Comparison of ENCODE assay signal across 8 mouse cellular contexts in genomic region chr10:122679437-122680045, GRCm38 (mm10). TPM values are rescaled to one million over a fixed set of nuclear protein-coding genes. Genes with fewer than 3 reads are reported as not detected.
DNase-seq lines count a peak whose midpoint lies in the region; ATAC-seq lines count a peak whose summit lies in the region.

No protein-coding gene starts in this region.

- ATAC-seq in forebrain, embryonic 12.5 days (ENCODE audit: low FRiP score): no peak; the same call in 1 of the 2 replicates
- no peak; the same call in 1 of the 2 replicates for ATAC-seq in hindbrain, embryonic 14.5 days (ENCODE audit: low FRiP score)
- ATAC-seq in stomach, embryonic 15.5 days (ENCODE audit: insufficient read depth, low FRiP score, low read depth): no peak

- no peaks in the 10 kb centered on the region for H3K36me3 ChIP-seq in forebrain, embryonic 12.5 days (replicated peaks)
- H3K36me3 ChIP-seq in hindbrain, embryonic 14.5 days (replicated peaks; ENCODE audit: control insufficient read depth, insufficient read depth): no peaks in the 10 kb centered on the region
- H3K36me3 ChIP-seq in macrophage (ENCODE audit: inconsistent target): no peaks in the 10 kb centered on the region
- no peaks in the 10 kb centered on the region for H3K36me3 ChIP-seq in stomach, embryonic 15.5 days

- peak overlapping the region; percentile 73 for H3K4me3 ChIP-seq in forebrain, embryonic 12.5 days (replicated peaks)
- H3K4me3 ChIP-seq in hindbrain, embryonic 14.5 days (replicated peaks; ENCODE audit: low read length): peak overlapping the region; percentile 68
- H3K4me3 ChIP-seq in macrophage (ENCODE audit: inconsistent target): peak overlapping the region; percentile 95
- H3K4me3 ChIP-seq in stomach, embryonic 15.5 days (replicated peaks): peak overlapping the region; percentile 81

- DNase-seq in heart, adult 11 months: peak; percentile 91
- no peak for DNase-seq in heart, postnatal 25 days (ENCODE audit: low spot score)
- peak; percentile 71 for DNase-seq in brain, adult 2 months (ENCODE audit: low read depth, low spot score)
- no peak for DNase-seq in hindbrain, embryonic 14.5 days (ENCODE audit: low spot score)
- DNase-seq in layer of hippocampus, postnatal 14 days (ENCODE audit: low spot score in 2 of 2): peak; percentile 24 to 29

- intact Hi-C loops in heart, postnatal 25 days (cut with DNase I): loop anchor here (5.0 kb wide), 3 partner anchors 118 to 328 kb away; no protein-coding TSS in a partner anchor

- peak overlapping the region; percentile 74 for H3K27ac ChIP-seq in forebrain, embryonic 12.5 days
- H3K27ac ChIP-seq in hindbrain, embryonic 14.5 days: peak overlapping the region; percentile 89
- peak overlapping the region; percentile 79 for H3K27ac ChIP-seq in macrophage
- peak overlapping the region; percentile 84 for H3K27ac ChIP-seq in stomach, embryonic 15.5 days

- H3K9me3 ChIP-seq in forebrain, embryonic 12.5 days: no peaks in the 10 kb centered on the region
- no peaks in the 10 kb centered on the region for H3K9me3 ChIP-seq in hindbrain, embryonic 14.5 days (ENCODE audit: control insufficient read depth, low read length)
- H3K9me3 ChIP-seq in stomach, embryonic 15.5 days: no peaks in the 10 kb centered on the region

- peaks cover 23% of the 10 kb centered on the region for H3K4me1 ChIP-seq in forebrain, embryonic 12.5 days
- H3K4me1 ChIP-seq in hindbrain, embryonic 14.5 days (replicated peaks; ENCODE audit: control insufficient read depth, insufficient read depth, low read length): 0 out of 2 replicates have a peak, but pooled peaks cover 9% of the 10 kb centered on the region
- H3K4me1 ChIP-seq in stomach, embryonic 15.5 days: peaks cover 12% of the 10 kb centered on the region; the same call in 1 of the 2 replicates

- peak overlapping the region; percentile 78 for H3K9ac ChIP-seq in forebrain, embryonic 12.5 days
- H3K9ac ChIP-seq in hindbrain, embryonic 14.5 days: peak overlapping the region; percentile 83
- peak overlapping the region; percentile 60 for H3K9ac ChIP-seq in stomach, embryonic 15.5 days

- peaks cover 19% of the 10 kb centered on the region for H3K27me3 ChIP-seq in forebrain, embryonic 12.5 days
- H3K27me3 ChIP-seq in hindbrain, embryonic 14.5 days (ENCODE audit: control insufficient read depth, insufficient read depth, low read length): no peaks in the 10 kb centered on the region
- H3K27me3 ChIP-seq in stomach, embryonic 15.5 days (replicated peaks): 0 out of 2 replicates have a peak, but pooled peaks cover 7% of the 10 kb centered on the region

- peaks cover 53% of the 10 kb centered on the region for H3K79me2 ChIP-seq in macrophage (ENCODE audit: inconsistent target)

- H3K4me2 ChIP-seq in forebrain, embryonic 12.5 days: peak overlapping the region; percentile 96
- H3K4me2 ChIP-seq in hindbrain, embryonic 14.5 days (replicated peaks): peak overlapping the region; percentile 98
- peak overlapping the region; percentile 96 for H3K4me2 ChIP-seq in stomach, embryonic 15.5 days

- under 1% methylated on average over 32 of the region's 33 CpGs for WGBS in forebrain, embryonic 12.5 days
- under 1% methylated on average over 33 of the region's 33 CpGs for WGBS in hindbrain, embryonic 14.5 days
- WGBS in macrophage (ENCODE audit: missing documents): 0% methylated on average over 33 of the region's 33 CpGs
- WGBS in stomach, embryonic 15.5 days: under 1% methylated on average over 33 of the region's 33 CpGs

RNA-seq across cellular contexts. Expression of gene Ppm1h, which starts 1.0 kb away (rescaled TPM):
- 1 to 10 TPM; 6.8 to 7.3 TPM for total RNA-seq in heart, postnatal 25 days (2021)
- polyA plus RNA-seq in forebrain, embryonic 12.5 days (2016; fragmentation: Nextera tagmentation; extraction: Ambion mirVana): 4.0 and 5.1 TPM in 2 replicates
- 30.4 and 34.3 TPM in 2 replicates for polyA plus RNA-seq in hindbrain, embryonic 14.5 days (2014; fragmentation: Nextera tagmentation; extraction: Ambion mirVana)
- 10 to 100 TPM; 73.7 to 78.3 TPM for total RNA-seq in layer of hippocampus, postnatal 14 days (2021)
- 100 to 1,000 TPM; 150 to 356 (median 267) TPM for total RNA-seq in macrophage (2018; cell fraction: chromatin; rRNA removed)
- total RNA-seq in macrophage (2018; cell fraction: cytosol; rRNA removed): 10 to 100 TPM; 56.5 to 89.5 (median 76.1) TPM
- total RNA-seq in macrophage (2018; cell fraction: nucleus; rRNA removed): 100 to 1,000 TPM; 104 to 285 (median 171) TPM
- polyA plus RNA-seq in macrophage (2018): 37.0 to 53.1 TPM (median 42.7 TPM) in 3 replicates
- polyA plus RNA-seq in stomach, embryonic 15.5 days (2015; fragmentation: Nextera tagmentation; extraction: Ambion mirVana): 13.2 and 14.9 TPM in 2 replicates

Comparison
In these comparisons a context has a peak if more than half of its experiments do, and no peak if none do; other contexts are left out.
1. DNase-seq: peak in heart, adult 11 months (single experiment), brain, adult 2 months (single experiment) and layer of hippocampus, postnatal 14 days (2 of 2); none in heart, postnatal 25 days (single experiment) and hindbrain, embryonic 14.5 days (single experiment).
2. Peak in every context shown above with its lines, with median percentiles within 50 percentile points of each other: H3K27ac ChIP-seq, H3K4me2 ChIP-seq, H3K4me3 ChIP-seq and H3K9ac ChIP-seq.